Mouse (Mus musculus) heart, adult 8-10 months (tissue): ENCODE measurements at regions not wholly inside any gene's neighbourhood (a gene's known extent, or its start where the extent isn't known, plus 50 kb on each side); places are given as distances from the start of the nearest gene placed in this dataset.

ENCODE experiments used
- DNase-seq: peaks from one replicate; pipeline ENCODE4 v3.0.0; 2022; ENCODE audit warnings: low spot score

- DNase-seq = no peak
Measured at GRCm38 (mm10) chr10:23488996-23489395, 138.4 kb upstream of the Eya4 start.

- no peak for DNase-seq
Measured at GRCm38 (mm10) chr10:23480474-23480873, 129.9 kb upstream of the Eya4 start.

GRCm38 (mm10) chr10:23478902-23479301, 128.3 kb upstream of the Eya4 start:
- DNase-seq = no peak

- no peak for DNase-seq
Measured at GRCm38 (mm10) chr10:23477104-23477503, 126.5 kb upstream of the Eya4 start.

GRCm38 (mm10) chr10:23450997-23451396, 100.4 kb upstream of the Eya4 start:
- DNase-seq = no peak

- DNase-seq = no peak
Measured at GRCm38 (mm10) chr10:23450647-23450979, 100.0 kb upstream of the Eya4 start.

GRCm38 (mm10) chr10:23449860-23450646, 99.5 kb upstream of the Eya4 start:
- DNase-seq = no peak

- no peak for DNase-seq
Measured at GRCm38 (mm10) chr10:23448976-23449859, 98.6 kb upstream of the Eya4 start.

- DNase-seq = no peak
Measured at GRCm38 (mm10) chr10:23430376-23430775, 79.8 kb upstream of the Eya4 start.

- DNase-seq = no peak
Measured at GRCm38 (mm10) chr10:23413794-23414518, 63.4 kb upstream of the Eya4 start.

GRCm38 (mm10) chr10:23403351-23403938, 52.9 kb upstream of the Eya4 start:
- DNase-seq = no peak
